Mouse (Mus musculus): ENCODE measurements around the gene Ms4a4c.

- no peak for TF ChIP-seq CTCF (IDR thresholded peaks at IDR 0.05; ENCODE audit: borderline replicate concordance, insufficient read depth, low read length)
- TF ChIP-seq POLR2A (IDR thresholded peaks at IDR 0.05; ENCODE audit: low read depth, low read length), result no peak
Observed at GRCm38 (mm10) chr19:11466471-11466870, 61.9 kb downstream of the Ms4a4c start.
